ENCODE assay signal across 9 mouse cellular contexts in the genomic region with DNA sequence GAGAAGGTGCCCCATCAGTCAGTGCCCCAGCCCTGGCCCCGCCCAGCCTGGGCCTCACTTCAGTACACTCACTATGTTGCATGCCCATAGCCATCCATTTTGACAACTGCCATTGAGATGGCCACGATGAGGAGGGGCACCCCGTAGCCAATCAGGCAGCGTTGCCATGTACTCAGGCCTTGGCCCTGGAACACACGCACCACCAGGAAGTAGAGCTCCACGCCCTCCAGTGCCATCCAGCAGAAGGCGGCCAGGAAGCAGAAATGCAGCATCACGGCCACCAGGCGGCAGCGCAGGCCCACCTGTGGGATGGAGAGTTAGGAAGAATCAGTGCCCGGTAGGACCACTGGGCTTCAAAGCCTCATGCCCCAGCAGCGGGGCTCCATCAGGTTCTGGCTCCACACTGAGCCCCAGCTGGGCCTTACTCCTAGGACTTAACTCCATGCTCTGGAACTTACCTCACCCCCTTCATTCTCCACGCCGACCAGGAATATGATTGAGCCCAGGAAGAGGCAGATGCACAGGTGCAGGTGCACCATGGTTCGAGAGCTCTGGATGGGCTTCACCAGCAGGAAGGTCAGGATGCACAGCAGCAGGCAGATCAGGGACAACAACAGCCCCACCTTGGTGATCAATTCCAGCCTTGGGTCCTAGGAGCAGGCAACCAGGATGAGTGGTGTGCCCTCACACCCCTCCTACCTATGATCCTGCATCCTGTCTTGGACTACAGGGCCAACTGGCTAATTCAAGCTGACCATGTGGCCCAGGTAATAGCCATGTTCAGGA. TPM values are rescaled to one million over a fixed set of nuclear protein-coding genes. Genes with fewer than 3 reads are reported as not detected.
DNase-seq lines count a peak whose midpoint lies in the region; ATAC-seq lines count a peak whose summit lies in the region.
"Had no signal": no experiment of that assay in that cellular context is flagged by ENCODE, and none has a peak within 500 bp of the region (broad histone marks: within the 10 kb centered on the region; RNA-seq: fewer than 3 reads in every experiment).

No protein-coding gene starts in this region.

- ATAC-seq in hindbrain, embryonic 14.5 days (ENCODE audit: low FRiP score): peak; percentile 76

- H3K4me2 ChIP-seq in hindbrain, embryonic 14.5 days (replicated peaks): no peak overlapping the region

- peak; percentile 93 for DNase-seq in MN1 (ENCODE audit: low spot score)
- peak; percentile 79 for DNase-seq in cerebellum, adult 9-10 months
- peak; percentile 74 to 79 for DNase-seq in frontal cortex, postnatal 10 days (ENCODE audit: low spot score in 2 of 2)
- DNase-seq in hindbrain, embryonic 14.5 days (ENCODE audit: low spot score): peak; percentile 71
- peak; percentile 73 to 81 for DNase-seq in layer of hippocampus, postnatal 36 days
- DNase-seq in lung, postnatal 14 days: peak; percentile 86
- peak; percentile 82 for DNase-seq in retina, embryonic 14.5 days (ENCODE audit: low spot score)
- DNase-seq in urinary bladder, adult 18-20 months (ENCODE audit: low spot score in 2 of 2): peak; percentile 64 to 67

- no peaks in the 10 kb centered on the region for H3K9me3 ChIP-seq in hindbrain, embryonic 14.5 days (ENCODE audit: control insufficient read depth, low read length)

- 44% methylated on average over 15 of the region's 15 CpGs for WGBS in hindbrain, embryonic 14.5 days

- no peaks in the 10 kb centered on the region for H3K27me3 ChIP-seq in hindbrain, embryonic 14.5 days (ENCODE audit: control insufficient read depth, insufficient read depth, low read length)

- H3K4me3 ChIP-seq in hindbrain, embryonic 14.5 days (replicated peaks; ENCODE audit: low read length): no peak overlapping the region

- H3K36me3 ChIP-seq in hindbrain, embryonic 14.5 days (replicated peaks; ENCODE audit: control insufficient read depth, insufficient read depth): peaks cover 66% of the 10 kb centered on the region

- no peak overlapping the region for H3K9ac ChIP-seq in hindbrain, embryonic 14.5 days

- H3K4me1 ChIP-seq in hindbrain, embryonic 14.5 days (replicated peaks; ENCODE audit: control insufficient read depth, insufficient read depth, low read length): no peaks in the 10 kb centered on the region

- H3K27ac ChIP-seq in hindbrain, embryonic 14.5 days: no peak overlapping the region
- H3K27ac ChIP-seq: macrophage had no signal

RNA-seq across cellular contexts. Expression of a gene that starts 9.9 kb away (rescaled TPM):
- 85.6 and 87.4 TPM in 2 replicates for polyA plus RNA-seq in hindbrain, embryonic 14.5 days (2014; fragmentation: Nextera tagmentation; extraction: Ambion mirVana)
- 10 to 100 TPM; 17.0 to 19.2 TPM for total RNA-seq in layer of hippocampus, postnatal 36 days (2021)

RNA-seq across cellular contexts. Expression of a gene that starts 16.2 kb away (rescaled TPM):
- polyA plus RNA-seq in hindbrain, embryonic 14.5 days (2014; fragmentation: Nextera tagmentation; extraction: Ambion mirVana): 13.5 and 13.7 TPM in 2 replicates
- total RNA-seq in layer of hippocampus, postnatal 36 days (2021): 1 to 10 TPM; 7.6 to 7.7 TPM

RNA-seq across cellular contexts. Expression of a gene that starts 25.9 kb away (rescaled TPM):
- polyA plus RNA-seq in hindbrain, embryonic 14.5 days (2014; fragmentation: Nextera tagmentation; extraction: Ambion mirVana): 30.2 and 30.4 TPM in 2 replicates
- total RNA-seq in layer of hippocampus, postnatal 36 days (2021): 10 to 100 TPM; 53.0 to 54.8 TPM

RNA-seq across cellular contexts. Expression of a gene that starts 58.4 kb away (rescaled TPM):
- polyA plus RNA-seq in hindbrain, embryonic 14.5 days (2014; fragmentation: Nextera tagmentation; extraction: Ambion mirVana): 1.8 and 1.9 TPM in 2 replicates
- 1 to 10 TPM in 1 of 2 experiments, under 1 TPM in 1; 1.00 to 1.4 TPM for total RNA-seq in layer of hippocampus, postnatal 36 days (2021)
